Mouse (Mus musculus) embryo, embryonic 10.5 days (tissue): ENCODE results near the gene Fubp1.
A peak's percentile ranks its signal among the peaks of the same experiment; 100 is the strongest.

ENCODE experiments used
- DNase-seq: peaks from one replicate; pipeline ENCODE4 v3.0.0-alpha.2; 2015; ENCODE audit warnings: low spot score

Fubp1 gene

DNA sequence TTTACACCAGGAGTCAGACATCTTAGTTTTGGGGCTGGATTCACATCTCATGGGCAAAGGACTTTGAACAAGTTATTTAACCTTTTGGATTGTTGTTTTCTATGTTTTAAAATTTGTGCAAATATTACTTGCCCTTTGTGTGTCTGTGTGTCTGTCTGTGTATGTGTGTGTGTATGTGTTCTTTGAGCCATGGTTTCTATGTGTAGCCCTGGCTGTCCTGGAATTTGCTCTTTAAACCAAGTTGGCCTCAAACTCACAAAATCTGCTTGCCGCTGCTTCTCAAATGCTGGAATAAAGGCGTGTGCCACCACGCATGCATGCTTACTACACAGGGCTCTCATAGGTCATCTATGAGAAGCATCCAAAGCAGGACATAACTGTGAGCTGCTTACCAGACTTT, 66.7 kb downstream of the Fubp1 start:
- no peak for DNase-seq

DNA sequence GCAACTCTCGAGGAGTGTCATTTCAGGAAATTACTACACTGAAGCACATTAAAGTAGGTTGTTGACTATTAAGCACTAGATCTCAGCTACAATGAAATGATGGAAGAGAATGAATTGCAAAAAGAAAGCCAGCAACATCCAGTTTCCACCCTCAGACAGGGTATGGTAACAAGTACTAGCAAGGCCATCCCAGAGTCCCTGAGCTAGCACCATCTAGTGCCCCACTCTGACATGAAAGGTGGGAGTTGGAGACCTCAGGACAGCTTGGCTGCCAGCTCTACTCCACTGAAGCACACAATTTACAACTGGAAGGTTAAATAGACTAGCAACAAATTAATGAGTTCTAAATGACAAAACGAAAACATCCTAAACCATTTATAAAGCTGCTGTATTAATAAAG, 67.7 kb downstream of the Fubp1 start:
- no peak for DNase-seq

DNA sequence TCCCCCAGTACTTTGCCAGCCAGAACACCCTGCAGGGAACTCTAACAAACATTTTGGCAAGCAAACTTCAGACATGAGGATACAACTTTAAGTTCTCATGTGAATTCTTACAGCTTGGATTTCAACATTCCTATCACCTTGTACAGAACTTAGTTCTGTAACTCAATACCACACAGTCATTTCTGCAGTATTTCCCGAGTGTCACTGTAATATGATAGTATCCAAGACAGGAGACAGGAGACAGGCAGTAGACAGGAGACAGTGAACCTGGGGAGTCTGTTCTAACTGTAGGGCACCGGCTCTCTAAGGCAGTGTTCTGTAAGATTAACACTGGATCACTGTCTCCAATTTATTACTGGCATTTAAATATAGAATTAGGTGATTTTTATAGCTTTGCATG, 68.2 kb downstream of the Fubp1 start:
- DNase-seq: no peak

DNA sequence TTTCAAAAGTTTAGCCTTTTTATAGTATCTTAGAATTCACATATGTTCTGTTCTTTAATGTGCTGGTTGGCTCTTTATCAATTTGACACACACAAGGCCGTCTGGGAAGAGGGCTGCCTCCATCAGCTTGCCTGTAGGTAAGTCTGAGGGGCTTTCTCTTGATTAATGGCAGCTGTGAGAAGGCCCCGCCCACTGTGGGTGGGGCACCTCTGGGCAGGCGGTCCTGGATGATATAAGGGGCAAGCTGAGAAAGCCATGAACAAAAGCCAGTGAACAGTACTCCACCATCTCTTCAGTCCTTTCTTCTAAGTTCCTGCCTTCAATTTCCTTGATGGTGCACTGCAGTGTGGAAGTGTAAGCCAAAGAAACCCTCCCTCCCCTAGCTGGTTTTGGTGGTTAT, 71.9 kb downstream of the Fubp1 start:
- peak; percentile 47 for DNase-seq

DNA sequence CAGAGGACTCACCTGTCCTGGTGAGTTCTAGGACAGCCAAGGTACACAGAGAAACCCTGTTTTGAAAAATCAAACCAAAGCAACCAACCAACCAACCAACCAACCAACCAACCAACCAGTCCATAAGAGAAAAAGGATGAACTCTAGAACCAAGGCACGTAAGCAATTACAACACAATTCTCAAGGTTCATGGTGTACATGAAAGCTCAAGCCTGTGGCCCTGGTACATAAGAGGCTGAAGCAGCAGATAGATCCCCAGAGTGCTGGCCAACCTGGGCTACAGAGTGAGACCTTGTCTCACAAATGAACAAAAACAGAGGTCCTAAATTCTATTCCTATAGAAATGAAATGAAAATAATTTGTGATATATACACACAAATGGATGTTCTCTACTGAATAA, 74.1 kb downstream of the Fubp1 start:
- DNase-seq: no peak

DNA sequence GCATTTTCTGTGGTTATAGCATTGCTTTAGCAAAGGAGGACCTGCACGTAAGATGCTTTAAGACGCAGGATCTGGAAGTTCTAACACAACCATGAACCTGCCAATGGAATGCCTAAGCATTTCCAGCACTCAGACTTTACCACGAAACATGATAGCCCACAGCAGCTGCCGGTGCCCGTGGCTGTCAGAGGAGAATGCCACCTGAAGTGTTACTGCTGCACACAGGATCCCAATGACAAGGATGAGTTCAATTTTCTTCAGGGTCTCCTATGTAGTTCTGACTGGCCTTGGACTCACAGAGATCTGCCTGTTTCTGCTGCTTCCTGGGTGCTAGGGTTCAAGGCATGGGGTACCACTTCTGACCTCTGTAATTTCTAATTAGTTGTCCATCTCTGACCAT, 74.5 kb downstream of the Fubp1 start:
- DNase-seq: no peak
